Mouse (Mus musculus) stomach, postnatal 0 days (tissue): ENCODE measurements around the gene Gck. TPM values are rescaled to one million over a fixed set of nuclear protein-coding genes. Genes with fewer than 3 reads are reported as not detected.

Experiments
- ATAC-seq: fragments of 200-750 bp; cut with Nextera tagmentation; 2 replicates; pipeline ENCODE4 v1.8.0; 2017; ENCODE audit not compliant: low FRiP score, low TSS enrichment
- DNase-seq: peaks from one replicate; pipeline ENCODE4 v3.0.0-alpha.2; 2016; ENCODE audit warnings: low spot score
- H3K27ac ChIP-seq: fragments of 300-500 bp; sonication (generic); replicated peaks from 2 replicates; pipeline ENCODE4 v1.5.1; 2014; ENCODE audit warnings: mild to moderate bottlenecking, control low read depth
- H3K27me3 ChIP-seq: fragments of 300-500 bp; sonication (generic); 2 replicates; pipeline ENCODE4 v1.6.1; 2014; ENCODE audit warnings: low read length; ENCODE audit not compliant: control insufficient read depth, insufficient read depth
- H3K36me3 ChIP-seq: fragments of 300-500 bp; sonication (generic); 2 replicates; pipeline ENCODE4 v1.6.1; 2014; ENCODE audit warnings: low read length, mixed read lengths; ENCODE audit not compliant: control insufficient read depth, insufficient read depth
- H3K4me1 ChIP-seq: fragments of 300-500 bp; sonication (generic); replicated peaks from 2 replicates; pipeline ENCODE4 v1.6.1; 2014; ENCODE audit warnings: antibody characterized with exemption; ENCODE audit not compliant: control insufficient read depth, insufficient read depth
- H3K4me2 ChIP-seq: fragments of 300-500 bp; sonication (generic); replicated peaks from 2 replicates; pipeline ENCODE4 v1.6.1; 2014; ENCODE audit warnings: low read depth, mild to moderate bottlenecking, control low read depth, moderate library complexity
- H3K4me3 ChIP-seq: fragments of 300-500 bp; sonication (generic); 2 replicates; pipeline ENCODE4 v1.5.1; 2014; ENCODE audit warnings: low read depth, low read length, control low read depth
- H3K9ac ChIP-seq: fragments of 300-500 bp; sonication (generic); 2 replicates; pipeline ENCODE4 v1.6.1; 2014; ENCODE audit warnings: mild to moderate bottlenecking, low read length, control low read depth, mixed read lengths
- H3K9me3 ChIP-seq: fragments of 300-500 bp; sonication (generic); 2 replicates; pipeline ENCODE4 v1.6.1; 2016; ENCODE audit warnings: low read length; ENCODE audit not compliant: control insufficient read depth
- CTCF ChIP-seq: IDR thresholded peaks from 2 replicates; pipeline ENCODE4 v1.5.1; 2016; ENCODE audit warnings: antibody characterized with exemption, low read depth, mild to moderate bottlenecking, moderate library complexity
- EP300 ChIP-seq: optimal IDR thresholded peaks from 2 replicates; pipeline ENCODE3; 2016; ENCODE audit warnings: antibody characterized with exemption
- WGBS: fragments of 180-500 bp; shearing (Covaris S2); extraction: QIAGEN DNeasy Blood & Tissue Kit; methylation state at CpG from one replicate; pipeline ENCODE4 v1.1.7; 2014; 5-methylcytosine and 5-hydroxymethylcytosine counted together
- polyA plus RNA-seq: library from polyadenylated mRNA; unstranded; fragments of >200 nt; fragmentation: Nextera tagmentation; extraction: Ambion mirVana; gene quantifications from 2 replicates; pipeline ENCODE4 v1.2.1, GENCODE M21; 2015

Gene Gck
- polyA plus RNA-seq, 1 experiment from 2014 or later = 1.9 TPM

DNA sequence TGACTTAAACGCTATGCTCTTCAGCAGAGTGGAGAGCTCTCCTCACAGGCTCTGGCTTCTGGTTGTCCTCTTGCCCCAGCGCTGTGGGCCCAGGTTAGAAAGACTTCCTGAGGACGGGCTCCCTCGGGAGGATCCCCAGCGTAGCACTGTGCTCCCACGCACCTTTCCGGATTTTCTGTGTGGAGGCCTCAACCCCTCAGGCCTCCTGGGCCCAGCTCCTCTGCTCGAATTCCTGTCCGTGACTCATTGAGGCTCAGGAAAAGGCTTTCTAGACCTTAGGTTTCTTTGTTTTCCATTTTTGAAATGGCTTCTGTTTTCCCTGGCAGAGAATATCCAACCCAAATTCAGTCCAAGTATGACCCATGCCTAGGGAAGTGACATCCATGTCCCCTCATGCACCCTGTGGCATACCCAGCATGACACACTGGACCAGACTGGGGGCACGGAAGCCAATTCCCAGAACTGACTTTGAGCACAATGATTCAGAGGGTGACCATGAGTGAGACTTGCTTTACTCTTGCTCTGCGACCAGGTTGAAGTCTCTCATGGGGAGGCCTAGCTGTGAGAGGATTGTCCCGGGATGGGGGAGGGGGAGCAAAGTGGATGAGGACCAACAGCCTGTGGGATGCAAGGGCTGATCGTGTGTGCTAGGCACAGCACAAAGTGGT is 89.9 kb downstream of the Gck start:
- no peaks in the 10 kb centered on the region for H3K36me3 ChIP-seq
- peaks cover 6% of the 10 kb centered on the region; the same call in 1 of the 2 replicates for H3K4me1 ChIP-seq
- no peaks in the 10 kb centered on the region for H3K9me3 ChIP-seq
- 84% methylated on average over 13 of the region's 13 CpGs for WGBS
- no peak overlapping the region for H3K4me3 ChIP-seq
- TF ChIP-seq CTCF (no peak), EP300 (no peak)
- ATAC-seq (no peak), DNase-seq (no peak)
- H3K9ac ChIP-seq = no peak overlapping the region
- H3K27me3 ChIP-seq = no peaks in the 10 kb centered on the region
- H3K27ac ChIP-seq = no peak overlapping the region
- H3K4me2 ChIP-seq = no peak overlapping the region

DNA sequence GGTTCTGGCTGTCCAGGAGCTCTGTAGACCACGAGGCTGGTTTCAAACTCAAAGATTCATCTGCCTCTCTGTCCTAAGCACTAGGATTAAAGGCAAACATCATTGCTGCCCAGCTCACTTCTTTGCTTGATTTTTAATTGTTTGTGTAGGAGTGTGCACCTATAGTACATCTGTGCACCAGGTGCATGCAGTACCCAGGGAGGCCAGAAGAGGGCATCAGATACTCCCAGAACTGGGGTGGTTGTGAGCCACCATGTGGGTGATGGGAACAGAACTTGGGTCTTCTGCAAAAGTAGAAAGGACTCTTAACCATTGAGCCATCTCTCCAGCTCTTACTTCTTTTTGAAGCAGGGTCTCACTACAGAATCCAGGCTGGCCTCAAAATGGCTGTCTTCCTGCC is 91.2 kb downstream of the Gck start:
- Histone ChIP-seq H3K9ac (no peak overlapping the region), H3K9me3 (no peaks in the 10 kb centered on the region), H3K27ac (no peak overlapping the region), H3K4me2 (no peak overlapping the region), H3K27me3 (no peaks in the 10 kb centered on the region), H3K4me1 (peaks cover 6% of the 10 kb centered on the region; the same call in 1 of the 2 replicates), H3K4me3 (no peak overlapping the region), H3K36me3 (no peaks in the 10 kb centered on the region)
- TF ChIP-seq CTCF (peak; percentile 42), EP300 (no peak)
- WGBS = 71% methylated on average over 1 of the region's 1 CpGs
- ATAC-seq = no peak
- no peak for DNase-seq

DNA sequence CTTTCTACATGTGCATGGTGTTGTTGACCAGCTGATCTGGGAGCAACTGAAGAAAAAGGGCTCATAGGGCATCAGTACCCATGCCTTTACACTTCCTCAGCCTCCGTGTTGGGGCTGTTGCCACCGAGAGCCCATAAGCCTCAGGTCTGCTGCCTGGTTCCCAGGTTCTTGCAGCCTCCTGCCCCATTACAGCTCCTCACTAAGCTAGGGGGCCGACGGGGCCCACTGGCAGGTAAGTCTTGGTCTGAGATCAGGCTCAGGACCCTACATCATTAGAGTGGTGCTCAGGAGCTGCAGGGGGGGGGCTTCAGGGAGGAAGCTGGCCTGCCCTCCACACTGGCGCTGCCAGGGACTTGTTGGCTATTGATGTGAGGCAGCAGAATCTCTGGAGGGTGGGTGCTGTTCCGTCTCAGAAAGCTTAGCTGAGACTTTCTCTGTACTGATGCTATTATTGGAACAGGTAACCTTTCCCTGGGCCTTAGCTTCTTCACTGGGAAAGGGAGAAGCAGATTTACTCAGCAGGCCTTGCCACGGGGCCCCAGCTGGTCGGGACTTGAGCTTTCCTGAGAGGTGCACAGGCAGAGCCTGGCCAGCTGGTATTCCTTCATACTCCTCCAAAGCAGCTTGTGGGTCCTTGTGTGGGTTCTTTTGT is 93.3 kb downstream of the Gck start:
- Histone ChIP-seq H3K27ac (0 out of 2 replicates have a peak overlapping the region, but pooled peaks have one; percentile 24), H3K4me3 (no peak overlapping the region), H3K9ac (no peak overlapping the region), H3K9me3 (no peaks in the 10 kb centered on the region), H3K27me3 (no peaks in the 10 kb centered on the region), H3K36me3 (no peaks in the 10 kb centered on the region), H3K4me2 (no peak overlapping the region), H3K4me1 (0 out of 2 replicates have a peak, but pooled peaks cover 3% of the 10 kb centered on the region)
- 82% methylated on average over 8 of the region's 8 CpGs for WGBS
- DNase-seq = no peak
- ATAC-seq = no peak
- TF ChIP-seq EP300 (no peak), CTCF (no peak)

DNA sequence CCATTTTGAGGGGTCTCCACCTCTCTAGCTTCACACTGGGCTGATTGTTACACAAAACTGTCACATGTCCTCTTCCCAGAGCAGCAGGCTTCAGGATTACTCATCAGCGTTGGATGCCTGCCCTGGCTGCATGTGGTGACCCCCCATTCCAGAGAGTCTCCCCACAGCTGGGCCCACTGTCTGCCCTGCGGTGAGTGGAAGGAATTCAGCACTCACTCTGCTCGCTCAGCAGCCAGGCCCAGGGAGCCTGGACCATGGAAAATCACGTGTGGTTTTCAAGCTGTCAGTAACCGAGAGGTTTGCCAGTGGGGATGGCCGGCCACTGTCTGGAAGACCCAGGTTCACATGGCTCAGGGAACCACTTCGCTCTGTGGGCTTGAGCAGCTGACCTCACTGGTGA is 94.0 kb downstream of the Gck start:
- ATAC-seq = peak; percentile 33; the same call in 1 of the 2 replicates
- no peak overlapping the region for H3K9ac ChIP-seq
- 38% methylated on average over 7 of the region's 7 CpGs for WGBS

DNA sequence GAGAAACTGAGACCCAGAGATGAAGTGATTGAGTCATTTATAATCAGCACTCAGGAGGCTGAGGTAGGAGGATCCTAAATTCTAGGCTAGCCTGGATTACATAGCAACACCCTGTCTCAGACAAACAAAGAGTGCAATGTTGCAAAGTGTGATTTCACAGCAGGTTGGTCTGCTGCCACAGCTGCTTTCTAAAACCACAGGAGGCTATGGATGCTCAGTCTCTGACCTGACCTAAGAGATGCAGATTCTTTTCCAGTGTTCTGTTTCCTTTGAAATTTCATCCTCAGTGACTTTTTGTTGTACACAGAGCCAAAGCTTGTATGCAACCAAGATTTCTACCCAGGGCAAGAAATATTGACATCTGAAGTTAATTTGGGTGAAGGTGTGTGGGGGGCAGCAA is 94.4 kb downstream of the Gck start:
- DNase-seq = no peak
- ATAC-seq = no peak
- no peaks in the 10 kb centered on the region for H3K4me1 ChIP-seq
- H3K27me3 ChIP-seq = no peaks in the 10 kb centered on the region
- H3K9ac ChIP-seq = no peak overlapping the region
- no peak overlapping the region for H3K4me3 ChIP-seq
- H3K27ac ChIP-seq = 0 out of 2 replicates have a peak overlapping the region, but pooled peaks have one; percentile 18
- H3K4me2 ChIP-seq = no peak overlapping the region
- TF ChIP-seq CTCF (no peak), EP300 (no peak)
- no peaks in the 10 kb centered on the region for H3K36me3 ChIP-seq
- no peaks in the 10 kb centered on the region for H3K9me3 ChIP-seq

More for the DNA sequence above, 94.0 kb downstream of the Gck start:
- H3K9me3 ChIP-seq = no peaks in the 10 kb centered on the region
- peak; percentile 40 for DNase-seq
- no peak overlapping the region for H3K4me3 ChIP-seq
- H3K27ac ChIP-seq = no peak overlapping the region
- H3K4me1 ChIP-seq = no peaks in the 10 kb centered on the region
- no peaks in the 10 kb centered on the region for H3K27me3 ChIP-seq
- H3K4me2 ChIP-seq = no peak overlapping the region
- no peaks in the 10 kb centered on the region for H3K36me3 ChIP-seq
- TF ChIP-seq CTCF = no peak
- TF ChIP-seq EP300 = no peak

DNA sequence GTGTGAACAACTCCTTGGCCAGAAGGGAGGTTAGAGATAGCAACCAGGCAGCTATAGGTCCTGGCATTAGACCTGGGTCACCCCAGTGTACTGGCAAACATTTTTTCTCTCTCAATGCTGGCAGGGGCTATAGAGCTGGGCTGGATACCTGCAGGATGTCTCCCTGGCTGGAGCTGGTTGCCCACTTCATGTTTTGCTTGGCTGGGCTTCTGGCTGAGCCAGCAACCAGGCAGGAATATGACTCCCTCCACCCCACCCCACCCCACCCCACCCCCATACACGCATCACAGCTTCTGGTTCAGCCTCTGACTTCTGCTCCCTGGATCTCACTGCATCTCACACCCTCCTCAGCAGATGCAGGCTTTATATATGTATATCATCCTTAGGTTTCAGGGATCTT is 97.6 kb downstream of the Gck start:
- no peak overlapping the region for H3K27ac ChIP-seq
- 31% methylated on average over 1 of the region's 1 CpGs for WGBS
- H3K9me3 ChIP-seq = no peaks in the 10 kb centered on the region
- H3K36me3 ChIP-seq = no peaks in the 10 kb centered on the region
- H3K27me3 ChIP-seq = no peaks in the 10 kb centered on the region
- H3K4me2 ChIP-seq = no peak overlapping the region
- no peak overlapping the region for H3K4me3 ChIP-seq
- H3K9ac ChIP-seq = no peak overlapping the region
- ATAC-seq (no peak), DNase-seq (no peak)
- no peaks in the 10 kb centered on the region for H3K4me1 ChIP-seq
- TF ChIP-seq CTCF (no peak), EP300 (no peak)
